In the genomic region with DNA sequence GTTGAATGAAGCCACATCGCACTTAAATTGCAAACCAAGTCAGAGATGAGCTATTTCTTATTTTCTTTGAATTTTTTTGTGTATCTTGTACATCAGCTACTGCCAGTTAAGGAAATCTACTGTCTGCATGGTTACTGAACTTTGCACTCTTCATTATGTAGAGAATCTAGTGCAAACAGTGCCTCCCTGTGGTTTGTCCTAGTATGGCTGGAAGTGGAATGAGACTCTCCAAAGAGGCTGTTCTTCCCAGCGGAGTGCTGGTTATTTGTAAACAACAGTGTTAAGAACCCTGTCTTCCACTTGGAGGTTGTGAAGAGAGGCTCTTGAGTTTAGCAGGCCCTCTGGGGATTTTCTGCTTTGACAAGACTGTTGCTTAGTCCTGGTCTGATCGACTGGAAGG, we compare ENCODE assay signal across 9 mouse cellular contexts. TPM values are rescaled to one million over a fixed set of nuclear protein-coding genes. Genes with fewer than 3 reads are reported as not detected.
DNase-seq lines count a peak whose midpoint lies in the region; ATAC-seq and TF ChIP-seq lines count a peak whose summit lies in the region.
"Had no signal": no experiment of that assay in that cellular context is flagged by ENCODE, and none has a peak within 500 bp of the region (broad histone marks: within the 10 kb centered on the region; RNA-seq: fewer than 3 reads in every experiment).

No protein-coding gene starts in this region.

- H3K9me3 ChIP-seq in G1E (replicated peaks) = no peaks in the 10 kb centered on the region
- no peaks in the 10 kb centered on the region for H3K9me3 ChIP-seq in midbrain, embryonic 13.5 days
- H3K9me3 ChIP-seq: embryonic facial prominence, embryonic 15.5 days had no signal

- DNase-seq in layer of hippocampus, postnatal 10 days (ENCODE audit: low spot score in 2 of 2) = peak; percentile 56 to 59
- no peak for DNase-seq in layer of hippocampus, postnatal 36 days
- peak; percentile 3 for DNase-seq in G1E (ENCODE audit: low spot score)
- DNase-seq in c-Kit-positive CD71-positive TER-119-negative erythroid progenitor cells, embryonic 14.5 days (ENCODE audit: low read depth) = peak; percentile 59
- peak; percentile 33 for DNase-seq in forelimb bud, embryonic 11.5 days (ENCODE audit: low read depth, low spot score)
- DNase-seq in kidney, postnatal 36 days = peak; percentile 57 to 79

- H3K4me3 ChIP-seq in G1E (ENCODE audit: low read depth, low read length) = no peak overlapping the region
- no peak overlapping the region for H3K4me3 ChIP-seq in midbrain, embryonic 13.5 days (replicated peaks)
- H3K4me3 ChIP-seq: embryonic facial prominence, embryonic 15.5 days had no signal

- peak; percentile 84 for ATAC-seq in G1E (ENCODE audit: extremely low read depth, insufficient number of reproducible peaks, low FRiP score, poor library complexity, severe bottlenecking)
- ATAC-seq in midbrain, embryonic 13.5 days = 0 out of 2 replicates have a peak, but pooled peaks have one; percentile 41
- ATAC-seq in erythroblast, adult 5-6 weeks (replicated peaks; ENCODE audit: low FRiP score, poor library complexity, severe bottlenecking) = no peak

- H3K4me1 ChIP-seq in G1E (ENCODE audit: insufficient read depth, low read depth, low read length) = peaks cover 15% of the 10 kb centered on the region
- H3K4me1 ChIP-seq in midbrain, embryonic 13.5 days (replicated peaks) = no peaks in the 10 kb centered on the region
- H3K4me1 ChIP-seq: embryonic facial prominence, embryonic 15.5 days had no signal

- no peak overlapping the region for H3K4me2 ChIP-seq in midbrain, embryonic 13.5 days (replicated peaks)
- H3K4me2 ChIP-seq: embryonic facial prominence, embryonic 15.5 days had no signal

- no peak overlapping the region for H3K9ac ChIP-seq in midbrain, embryonic 13.5 days (replicated peaks)
- H3K9ac ChIP-seq: embryonic facial prominence, embryonic 15.5 days had no signal

- H3K36me3 ChIP-seq in G1E (replicated peaks) = no peaks in the 10 kb centered on the region
- no peaks in the 10 kb centered on the region for H3K36me3 ChIP-seq in midbrain, embryonic 13.5 days
- H3K36me3 ChIP-seq: embryonic facial prominence, embryonic 15.5 days had no signal

- H3K27me3 ChIP-seq in G1E (ENCODE audit: insufficient read depth, low read length) = peaks cover 4% of the 10 kb centered on the region; the same call in 1 of the 2 replicates
- no peaks in the 10 kb centered on the region for H3K27me3 ChIP-seq in midbrain, embryonic 13.5 days
- H3K27me3 ChIP-seq: embryonic facial prominence, embryonic 15.5 days had no signal

- no peak overlapping the region for H3K27ac ChIP-seq in midbrain, embryonic 13.5 days
- H3K27ac ChIP-seq: embryonic facial prominence, embryonic 15.5 days had no signal

- 30% methylated on average over 3 of the region's 3 CpGs for WGBS in midbrain, embryonic 13.5 days

- peak; percentile 58; the same call in 1 of the 2 replicates for TF ChIP-seq CTCF in G1E (IDR thresholded peaks at IDR 0.05; ENCODE audit: low read depth, low read length)

RNA-seq across cellular contexts. Expression of a gene that starts 22.5 kb away (rescaled TPM):
- total RNA-seq in layer of hippocampus, postnatal 10 days (2021) = 100 to 1,000 TPM; 153 to 156 TPM
- total RNA-seq in layer of hippocampus, postnatal 36 days (2021) = 100 to 1,000 TPM; 103 to 104 TPM
- total RNA-seq in G1E (2014; fragmentation: Nextera tagmentation) = 96.8 and 106 TPM in 2 replicates
- total RNA-seq in G1E (2017) = 416 and 492 TPM in 2 replicates
- 10.6 and 14.2 TPM in 2 replicates for polyA plus RNA-seq in G1E (2012)
- 246 and 262 TPM in 2 replicates for polyA plus RNA-seq in midbrain, embryonic 13.5 days (2015; fragmentation: Nextera tagmentation; extraction: Ambion mirVana)
- total RNA-seq in erythroblast, adult 5-6 weeks (2015; ENCODE audit: low replicate concordance) = 75.7 and 83.0 TPM in 2 replicates
- total RNA-seq in erythroblast, adult 5-6 weeks (2017; ENCODE audit: low replicate concordance) = 73.2 and 104 TPM in 2 replicates

RNA-seq across cellular contexts. Expression of a gene that starts 49.2 kb away (rescaled TPM):
- total RNA-seq in layer of hippocampus, postnatal 10 days (2021) = 10 to 100 TPM; 34.3 to 36.5 TPM
- total RNA-seq in layer of hippocampus, postnatal 36 days (2021) = 10 to 100 TPM; 20.2 to 23.1 TPM
- total RNA-seq in G1E (2014; fragmentation: Nextera tagmentation) (7.8 and 9.9 TPM in 2 replicates), G1E (2017) (5.1 and 6.1 TPM in 2 replicates)
- 0.62 and 0.75 TPM in 2 replicates for polyA plus RNA-seq in G1E (2012)
- 20.3 and 21.7 TPM in 2 replicates for polyA plus RNA-seq in midbrain, embryonic 13.5 days (2015; fragmentation: Nextera tagmentation; extraction: Ambion mirVana)
- 0.19 and 2.5 TPM in 2 replicates for total RNA-seq in erythroblast, adult 5-6 weeks (2015; ENCODE audit: low replicate concordance)
- 1.1 and 1.7 TPM in 2 replicates for total RNA-seq in erythroblast, adult 5-6 weeks (2017; ENCODE audit: low replicate concordance)

RNA-seq across cellular contexts. Expression of a gene that starts 49.6 kb away (rescaled TPM):
- 1 to 10 TPM; 3.0 to 3.8 TPM for total RNA-seq in layer of hippocampus, postnatal 10 days (2021)
- total RNA-seq in layer of hippocampus, postnatal 36 days (2021) = 1 to 10 TPM; 3.7 to 6.5 TPM
- total RNA-seq in G1E (2014; fragmentation: Nextera tagmentation) = 32.7 and 46.3 TPM in 2 replicates
- total RNA-seq in G1E (2017) = 43.7 and 46.2 TPM in 2 replicates
- 1.1 and 2.0 TPM in 2 replicates for polyA plus RNA-seq in G1E (2012)
- polyA plus RNA-seq in midbrain, embryonic 13.5 days (2015; fragmentation: Nextera tagmentation; extraction: Ambion mirVana) = 4.1 and 5.5 TPM in 2 replicates
- 4.0 and 14.4 TPM in 2 replicates for total RNA-seq in erythroblast, adult 5-6 weeks (2015; ENCODE audit: low replicate concordance)
- 4.4 and 6.4 TPM in 2 replicates for total RNA-seq in erythroblast, adult 5-6 weeks (2017; ENCODE audit: low replicate concordance)

Comparison
In these comparisons a context has a peak if more than half of its experiments do, and no peak if none do; other contexts are left out.
1. DNase-seq: peak in layer of hippocampus, postnatal 10 days (2 of 2), G1E (single experiment), c-Kit-positive CD71-positive TER-119-negative erythroid progenitor cells, embryonic 14.5 days (single experiment), forelimb bud, embryonic 11.5 days (single experiment) and kidney, postnatal 36 days (2 of 2); none in layer of hippocampus, postnatal 36 days (0 of 2).